Mouse (Mus musculus): ENCODE data around the gene Tmem161a. TPM values are rescaled to one million over a fixed set of nuclear protein-coding genes. Genes with fewer than 3 reads are reported as not detected.

Gene Tmem161a
- polyA plus RNA-seq, 1 experiment from 2014 or later = 68.8 TPM

GRCm38 (mm10) chr8:70217441-70217840, 45.3 kb downstream of the Tmem161a start:
- H3K27ac ChIP-seq = no peak overlapping the region
- DNase-seq (ENCODE audit: extremely low spot score, low spot score) = no peak

GRCm38 (mm10) chr8:70219107-70219684, 47.0 kb downstream of the Tmem161a start:
- DNase-seq (ENCODE audit: extremely low spot score, low spot score) = no peak
- Histone ChIP-seq H3K36me3 (replicated peaks) (peaks cover 27% of the 10 kb centered on the region), H3K4me3 (no peak overlapping the region), H3K27ac (no peak overlapping the region), H3K4me1 (no peaks in the 10 kb centered on the region; the same call in 1 of the 2 replicates), H3K27me3 (ENCODE audit: poor library complexity, severe bottlenecking) (no peaks in the 10 kb centered on the region), H3K9me3 (no peaks in the 10 kb centered on the region)
- WGBS = 77% methylated on average over 5 of the region's 5 CpGs

More at GRCm38 (mm10) chr8:70217441-70217840, 45.3 kb downstream of the Tmem161a start:
- Histone ChIP-seq H3K4me3 (no peak overlapping the region), H3K36me3 (replicated peaks) (peaks cover 11% of the 10 kb centered on the region), H3K4me1 (peaks cover 7% of the 10 kb centered on the region), H3K27me3 (ENCODE audit: poor library complexity, severe bottlenecking) (no peaks in the 10 kb centered on the region), H3K9me3 (no peaks in the 10 kb centered on the region)

GRCm38 (mm10) chr8:70220236-70220840, 48.2 kb downstream of the Tmem161a start:
- no peaks in the 10 kb centered on the region for H3K9me3 ChIP-seq
- 78% methylated on average over 8 of the region's 8 CpGs for WGBS

GRCm38 (mm10) chr8:70220911-70221310, 48.8 kb downstream of the Tmem161a start:
- H3K36me3 ChIP-seq (replicated peaks) = peaks cover 44% of the 10 kb centered on the region
- H3K27ac ChIP-seq = no peak overlapping the region
- no peak overlapping the region for H3K4me3 ChIP-seq
- DNase-seq (ENCODE audit: extremely low spot score, low spot score) = no peak
- H3K4me1 ChIP-seq = no peaks in the 10 kb centered on the region; the same call in 1 of the 2 replicates
- WGBS = 90% methylated on average over 3 of the region's 3 CpGs
- H3K27me3 ChIP-seq (ENCODE audit: poor library complexity, severe bottlenecking) = no peaks in the 10 kb centered on the region
- H3K9me3 ChIP-seq = no peaks in the 10 kb centered on the region

More at GRCm38 (mm10) chr8:70220236-70220840, 48.2 kb downstream of the Tmem161a start:
- H3K4me3 ChIP-seq = no peak overlapping the region
- H3K27ac ChIP-seq = no peak overlapping the region
- H3K36me3 ChIP-seq (replicated peaks) = peaks cover 38% of the 10 kb centered on the region
- DNase-seq (ENCODE audit: extremely low spot score, low spot score) = no peak
- H3K27me3 ChIP-seq (ENCODE audit: poor library complexity, severe bottlenecking) = no peaks in the 10 kb centered on the region
- no peaks in the 10 kb centered on the region; the same call in 1 of the 2 replicates for H3K4me1 ChIP-seq

- DNase-seq (ENCODE audit: extremely low spot score, low spot score) = no peak
- Histone ChIP-seq H3K27me3 (ENCODE audit: poor library complexity, severe bottlenecking) (no peaks in the 10 kb centered on the region), H3K4me3 (no peak overlapping the region), H3K4me1 (no peaks in the 10 kb centered on the region; the same call in 1 of the 2 replicates), H3K9me3 (no peaks in the 10 kb centered on the region), H3K27ac (no peak overlapping the region), H3K36me3 (replicated peaks) (peaks cover 45% of the 10 kb centered on the region)
- whole genome bisulfite sequencing = 96% methylated on average over 12 of the region's 12 CpGs
Observed at GRCm38 (mm10) chr8:70222041-70222440, 49.9 kb downstream of the Tmem161a start.

- 50% methylated on average over 6 of the region's 6 CpGs for WGBS
- DNase-seq (ENCODE audit: extremely low spot score, low spot score) = no peak
- Histone ChIP-seq H3K27ac (no peak overlapping the region), H3K36me3 (replicated peaks) (peaks cover 52% of the 10 kb centered on the region), H3K4me3 (no peak overlapping the region), H3K9me3 (no peaks in the 10 kb centered on the region), H3K27me3 (ENCODE audit: poor library complexity, severe bottlenecking) (no peaks in the 10 kb centered on the region), H3K4me1 (peaks cover 9% of the 10 kb centered on the region)
Observed at GRCm38 (mm10) chr8:70223341-70223740, 51.2 kb downstream of the Tmem161a start.

- H3K4me3 ChIP-seq = no peak overlapping the region
- H3K36me3 ChIP-seq (replicated peaks) = peaks cover 65% of the 10 kb centered on the region
- H3K4me1 ChIP-seq = peaks cover 14% of the 10 kb centered on the region
- no peak overlapping the region for H3K27ac ChIP-seq
- no peaks in the 10 kb centered on the region for H3K27me3 ChIP-seq (ENCODE audit: poor library complexity, severe bottlenecking)
- no peak for DNase-seq (ENCODE audit: extremely low spot score, low spot score)
- no peaks in the 10 kb centered on the region for H3K9me3 ChIP-seq
- 25% methylated on average over 4 of the region's 4 CpGs for whole genome bisulfite sequencing
Observed at GRCm38 (mm10) chr8:70227997-70228396, 55.8 kb downstream of the Tmem161a start.

GRCm38 (mm10) chr8:70230837-70231236, 58.7 kb downstream of the Tmem161a start:
- Histone ChIP-seq H3K36me3 (replicated peaks) (peaks cover 38% of the 10 kb centered on the region), H3K4me3 (no peak overlapping the region), H3K4me1 (peaks cover 33% of the 10 kb centered on the region), H3K27ac (no peak overlapping the region), H3K27me3 (ENCODE audit: poor library complexity, severe bottlenecking) (no peaks in the 10 kb centered on the region), H3K9me3 (no peaks in the 10 kb centered on the region)
- WGBS = 94% methylated on average over 9 of the region's 9 CpGs
- DNase-seq (ENCODE audit: extremely low spot score, low spot score) = no peak

Other genes starting within 250 kb of the Tmem161a start
- gene Gatad2a, start 176.0 kb upstream of the Tmem161a start, polyA plus RNA-seq (2016; fragmentation: Nextera tagmentation; extraction: Ambion mirVana) = 51.7 and 57.1 TPM in 2 replicates
- gene Mau2, start 129.6 kb upstream of the Tmem161a start, polyA plus RNA-seq (2016; fragmentation: Nextera tagmentation; extraction: Ambion mirVana) = 54.5 and 58.6 TPM in 2 replicates
- gene Sugp1, start 129.5 kb upstream of the Tmem161a start, polyA plus RNA-seq (2016; fragmentation: Nextera tagmentation; extraction: Ambion mirVana) = 53.4 and 55.3 TPM in 2 replicates
- 0.35 and 0.68 TPM in 2 replicates for gene Tm6sf2, start 99.4 kb upstream of the Tmem161a start, polyA plus RNA-seq (2016; fragmentation: Nextera tagmentation; extraction: Ambion mirVana)
- 0.05 and 0.12 TPM in 2 replicates for gene Hapln4, start 88.9 kb upstream of the Tmem161a start, polyA plus RNA-seq (2016; fragmentation: Nextera tagmentation; extraction: Ambion mirVana)
- 10.5 and 13.5 TPM in 2 replicates for gene Ncan, start 51.5 kb upstream of the Tmem161a start, polyA plus RNA-seq (2016; fragmentation: Nextera tagmentation; extraction: Ambion mirVana)
- gene Nr2c2ap, start 41.0 kb upstream of the Tmem161a start, polyA plus RNA-seq (2016; fragmentation: Nextera tagmentation; extraction: Ambion mirVana) = 35.7 and 37.9 TPM in 2 replicates
- 17.1 and 19.2 TPM in 2 replicates for gene Rfxank, start 33.2 kb upstream of the Tmem161a start, polyA plus RNA-seq (2016; fragmentation: Nextera tagmentation; extraction: Ambion mirVana)
- gene Borcs8, start 32.9 kb upstream of the Tmem161a start, polyA plus RNA-seq (2016; fragmentation: Nextera tagmentation; extraction: Ambion mirVana) = 38.5 and 41.6 TPM in 2 replicates
- gene Mef2b, start 32.6 kb upstream of the Tmem161a start, polyA plus RNA-seq (2016; fragmentation: Nextera tagmentation; extraction: Ambion mirVana) = 0.71 and 0.74 TPM in 2 replicates
- 2.2 and 2.6 TPM in 2 replicates for gene Slc25a42, start 39.9 kb downstream of the Tmem161a start, polyA plus RNA-seq (2016; fragmentation: Nextera tagmentation; extraction: Ambion mirVana)
- 55.7 and 56.7 TPM in 2 replicates for gene Sugp2, start 61.9 kb downstream of the Tmem161a start, polyA plus RNA-seq (2016; fragmentation: Nextera tagmentation; extraction: Ambion mirVana)
- gene Armc6, start 62.1 kb downstream of the Tmem161a start, polyA plus RNA-seq (2016; fragmentation: Nextera tagmentation; extraction: Ambion mirVana) = 29.4 and 32.7 TPM in 2 replicates
- 115 and 120 TPM in 2 replicates for gene Homer3, start 110.5 kb downstream of the Tmem161a start, polyA plus RNA-seq (2016; fragmentation: Nextera tagmentation; extraction: Ambion mirVana)
- gene Ddx49, start 130.1 kb downstream of the Tmem161a start, polyA plus RNA-seq (2016; fragmentation: Nextera tagmentation; extraction: Ambion mirVana) = 54.9 and 57.2 TPM in 2 replicates
- gene Cope, start 130.2 kb downstream of the Tmem161a start, polyA plus RNA-seq (2016; fragmentation: Nextera tagmentation; extraction: Ambion mirVana) = 286 and 300 TPM in 2 replicates
- gene Cers1, start 143.4 kb downstream of the Tmem161a start, polyA plus RNA-seq (2016; fragmentation: Nextera tagmentation; extraction: Ambion mirVana) = 4.1 and 4.5 TPM in 2 replicates
- 3.7 and 4.6 TPM in 2 replicates for gene Gdf1, start 157.5 kb downstream of the Tmem161a start, polyA plus RNA-seq (2016; fragmentation: Nextera tagmentation; extraction: Ambion mirVana)
- 14.5 and 16.3 TPM in 2 replicates for gene Upf1, start 180.9 kb downstream of the Tmem161a start, polyA plus RNA-seq (2016; fragmentation: Nextera tagmentation; extraction: Ambion mirVana)
- 0.19 and 0.38 TPM in 2 replicates for gene Comp, start 201.2 kb downstream of the Tmem161a start, polyA plus RNA-seq (2016; fragmentation: Nextera tagmentation; extraction: Ambion mirVana)